Mouse (Mus musculus): ENCODE measurements around the gene Iltifb. TPM values are rescaled to one million over a fixed set of nuclear protein-coding genes. Genes with fewer than 3 reads are reported as not detected.
"Not testable (repeated sequence)": the region's sequence is repeated elsewhere in the genome, so short reads cannot be mapped to it uniquely, and the experiment has no call there.

The Iltifb gene
- polyA plus RNA-seq, 1 experiment from 2014 or later: not detected

- H3K36me3 ChIP-seq (ENCODE audit: control insufficient read depth, insufficient read depth, low read length); H3K4me3 ChIP-seq (replicated peaks; ENCODE audit: low read length); H3K9ac ChIP-seq (ENCODE audit: low read length); H3K4me1 ChIP-seq (ENCODE audit: control insufficient read depth, insufficient read depth, low read length); H3K9me3 ChIP-seq (replicated peaks; ENCODE audit: control insufficient read depth, low read length); H3K4me2 ChIP-seq (ENCODE audit: low read depth, low read length); ATAC-seq (ENCODE audit: insufficient read depth, low FRiP score); H3K27me3 ChIP-seq (ENCODE audit: control insufficient read depth, insufficient read depth, low read length); H3K27ac ChIP-seq (ENCODE audit: low read length): not testable (repeated sequence)
- 86% methylated on average over 1 of the region's 2 CpGs for WGBS
Measured at GRCm38 (mm10) chr10:118271416-118271815, 23.4 kb downstream of the Iltifb start.

GRCm38 (mm10) chr10:118268812-118269211, 26.0 kb downstream of the Iltifb start:
- H3K9me3 ChIP-seq (replicated peaks; ENCODE audit: control insufficient read depth, low read length); H3K4me1 ChIP-seq (ENCODE audit: control insufficient read depth, insufficient read depth, low read length); H3K9ac ChIP-seq (ENCODE audit: low read length); H3K27ac ChIP-seq (ENCODE audit: low read length); ATAC-seq (ENCODE audit: insufficient read depth, low FRiP score); H3K4me3 ChIP-seq (replicated peaks; ENCODE audit: low read length); H3K4me2 ChIP-seq (ENCODE audit: low read depth, low read length); H3K27me3 ChIP-seq (ENCODE audit: control insufficient read depth, insufficient read depth, low read length); H3K36me3 ChIP-seq (ENCODE audit: control insufficient read depth, insufficient read depth, low read length): not testable (repeated sequence)
- 20% methylated on average over 1 of the region's 8 CpGs for WGBS

DNA sequence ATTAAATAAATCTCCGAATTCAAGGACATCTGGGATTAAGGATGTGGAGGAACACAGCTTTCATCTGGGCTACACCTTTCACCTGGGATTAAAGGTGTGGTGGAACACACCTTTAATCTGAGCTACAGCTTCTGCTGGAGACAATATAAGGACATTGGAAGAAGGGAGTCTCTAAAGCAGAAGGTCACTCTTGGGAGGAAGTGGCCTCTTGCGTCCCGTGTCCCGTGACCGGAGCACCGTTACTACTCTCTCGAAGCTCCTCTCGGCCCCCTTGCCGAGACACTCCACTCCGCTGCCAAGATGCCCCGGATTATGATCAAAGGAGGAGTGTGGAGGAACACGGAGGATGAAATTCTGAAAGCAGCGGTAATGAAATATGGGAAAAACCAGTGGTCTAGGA, 36.5 kb downstream of the Iltifb start, which contains the start of gene Gm32802:
Gene Gm32802, plus strand, starts transcription at position 301 of the 400 bp plus-strand sequence.
- not testable (repeated sequence) for H3K9ac ChIP-seq (ENCODE audit: low read length); H3K27ac ChIP-seq (ENCODE audit: low read length); H3K4me2 ChIP-seq (ENCODE audit: low read depth, low read length); H3K36me3 ChIP-seq (ENCODE audit: control insufficient read depth, insufficient read depth, low read length); H3K9me3 ChIP-seq (replicated peaks; ENCODE audit: control insufficient read depth, low read length); ATAC-seq (ENCODE audit: insufficient read depth, low FRiP score); H3K27me3 ChIP-seq (ENCODE audit: control insufficient read depth, insufficient read depth, low read length); H3K4me1 ChIP-seq (ENCODE audit: control insufficient read depth, insufficient read depth, low read length); H3K4me3 ChIP-seq (replicated peaks; ENCODE audit: low read length)
- WGBS: no CpG with 5 or more reads among the region's 13 CpGs

DNA sequence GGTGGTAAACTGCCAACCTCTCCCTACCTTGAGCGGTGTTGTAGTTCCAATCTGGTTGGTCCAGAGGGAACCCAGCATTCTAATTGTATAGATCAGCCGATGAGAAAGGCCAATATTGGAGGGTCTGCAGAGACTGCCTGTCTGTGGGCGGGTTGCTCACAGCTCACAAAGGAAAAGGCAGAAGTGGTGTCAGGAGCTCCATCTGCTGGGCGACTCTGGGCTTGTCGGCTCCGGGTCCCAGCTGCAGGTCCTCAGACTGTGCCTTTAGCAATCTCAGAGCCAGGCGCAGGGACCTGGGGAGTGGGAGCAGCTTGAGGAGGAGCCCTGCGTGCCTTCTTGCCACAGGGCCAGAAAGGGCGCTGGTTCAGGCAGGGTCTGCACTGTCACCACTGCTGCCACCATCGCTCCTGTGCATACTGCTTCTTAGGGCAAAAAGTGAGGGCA, 44.0 kb downstream of the Iltifb start:
- 37% methylated on average over 10 of the region's 10 CpGs for WGBS
- Histone ChIP-seq H3K4me3 (replicated peaks; ENCODE audit: low read length) (no peak overlapping the region), H3K9me3 (replicated peaks; ENCODE audit: control insufficient read depth, low read length) (no peaks in the 10 kb centered on the region), H3K4me1 (ENCODE audit: control insufficient read depth, insufficient read depth, low read length) (no peaks in the 10 kb centered on the region), H3K27me3 (ENCODE audit: control insufficient read depth, insufficient read depth, low read length) (no peaks in the 10 kb centered on the region), H3K9ac (ENCODE audit: low read length) (no peak overlapping the region), H3K27ac (ENCODE audit: low read length) (no peak overlapping the region), H3K4me2 (ENCODE audit: low read depth, low read length) (no peak overlapping the region), H3K36me3 (ENCODE audit: control insufficient read depth, insufficient read depth, low read length) (no peaks in the 10 kb centered on the region)
- no peak for ATAC-seq (ENCODE audit: insufficient read depth, low FRiP score)

DNA sequence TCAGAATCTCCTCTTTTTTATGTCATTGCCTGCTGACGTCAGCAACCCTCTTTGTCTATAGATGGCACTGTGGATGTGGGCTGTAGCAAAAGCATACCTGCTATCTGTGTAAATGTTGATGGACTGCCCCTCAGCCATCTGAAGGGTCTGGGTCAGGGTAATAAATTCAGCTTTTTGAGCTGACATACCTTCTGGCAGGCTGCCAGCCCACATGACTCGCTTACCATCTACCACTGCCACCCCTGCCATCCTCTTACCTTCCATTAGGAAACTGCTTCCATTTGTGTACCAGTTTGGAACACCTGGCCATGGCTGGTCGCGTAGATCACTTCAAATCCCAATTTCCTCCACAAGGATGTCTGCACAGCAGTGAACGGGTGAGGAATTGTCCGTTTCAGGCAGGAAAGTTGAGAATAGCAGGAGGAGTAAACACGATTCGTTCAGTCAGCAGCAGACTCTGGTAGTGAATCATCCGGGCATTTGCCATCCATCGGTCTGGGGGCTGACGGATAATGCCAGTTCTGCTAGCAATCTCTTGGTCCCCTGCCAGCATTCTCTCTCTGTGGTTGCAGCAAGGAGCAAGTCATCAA, 45.7 kb downstream of the Iltifb start:
- not testable (repeated sequence) for H3K36me3 ChIP-seq (ENCODE audit: control insufficient read depth, insufficient read depth, low read length); H3K27ac ChIP-seq (ENCODE audit: low read length); H3K4me1 ChIP-seq (ENCODE audit: control insufficient read depth, insufficient read depth, low read length); ATAC-seq (ENCODE audit: insufficient read depth, low FRiP score); H3K9ac ChIP-seq (ENCODE audit: low read length); H3K27me3 ChIP-seq (ENCODE audit: control insufficient read depth, insufficient read depth, low read length); H3K4me3 ChIP-seq (replicated peaks; ENCODE audit: low read length); H3K9me3 ChIP-seq (replicated peaks; ENCODE audit: control insufficient read depth, low read length); H3K4me2 ChIP-seq (ENCODE audit: low read depth, low read length)
- 56% methylated on average over 11 of the region's 11 CpGs for whole genome bisulfite sequencing

DNA sequence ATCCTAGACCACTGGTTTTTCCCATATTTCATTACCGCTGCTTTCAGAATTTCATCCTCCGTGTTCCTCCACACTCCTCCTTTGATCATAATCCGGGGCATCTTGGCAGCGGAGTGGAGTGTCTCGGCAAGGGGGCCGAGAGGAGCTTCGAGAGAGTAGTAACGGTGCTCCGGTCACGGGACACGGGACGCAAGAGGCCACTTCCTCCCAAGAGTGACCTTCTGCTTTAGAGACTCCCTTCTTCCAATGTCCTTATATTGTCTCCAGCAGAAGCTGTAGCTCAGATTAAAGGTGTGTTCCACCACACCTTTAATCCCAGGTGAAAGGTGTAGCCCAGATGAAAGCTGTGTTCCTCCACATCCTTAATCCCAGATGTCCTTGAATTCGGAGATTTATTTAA, 54.2 kb downstream of the Iltifb start, which contains the start of gene Gm32717:
Gene Gm32717, minus strand, starts transcription at position 101 of the 400 bp plus-strand sequence.
- H3K9me3 ChIP-seq (replicated peaks; ENCODE audit: control insufficient read depth, low read length); H3K4me3 ChIP-seq (replicated peaks; ENCODE audit: low read length); H3K9ac ChIP-seq (ENCODE audit: low read length); H3K4me2 ChIP-seq (ENCODE audit: low read depth, low read length); H3K27ac ChIP-seq (ENCODE audit: low read length); H3K4me1 ChIP-seq (ENCODE audit: control insufficient read depth, insufficient read depth, low read length); ATAC-seq (ENCODE audit: insufficient read depth, low FRiP score); H3K27me3 ChIP-seq (ENCODE audit: control insufficient read depth, insufficient read depth, low read length); H3K36me3 ChIP-seq (ENCODE audit: control insufficient read depth, insufficient read depth, low read length): not testable (repeated sequence)
- WGBS: no CpG with 5 or more reads among the region's 13 CpGs

Other genes starting within 250 kb of the Iltifb start
- 15.2 and 17.9 TPM in 2 replicates for gene Mdm1, start 153.2 kb downstream of the Iltifb start, polyA plus RNA-seq (2015; fragmentation: Nextera tagmentation; extraction: Ambion mirVana)
- not detected in 2 replicates for gene Il22, start 90.1 kb downstream of the Iltifb start, polyA plus RNA-seq (2015; fragmentation: Nextera tagmentation; extraction: Ambion mirVana)
- not detected in 2 replicates for gene Gm32717, start 54.3 kb downstream of the Iltifb start, polyA plus RNA-seq (2015; fragmentation: Nextera tagmentation; extraction: Ambion mirVana)
- gene Gm32802, start 36.4 kb downstream of the Iltifb start, polyA plus RNA-seq (2015; fragmentation: Nextera tagmentation; extraction: Ambion mirVana): not detected in 2 replicates
- not detected in 2 replicates for gene Gm9040, start 31.9 kb upstream of the Iltifb start, polyA plus RNA-seq (2015; fragmentation: Nextera tagmentation; extraction: Ambion mirVana)
- gene Gm9044, start 37.4 kb upstream of the Iltifb start, polyA plus RNA-seq (2015; fragmentation: Nextera tagmentation; extraction: Ambion mirVana): not detected in 2 replicates
- 0.27 TPM in 1 of 2 replicates, not detected in the other for gene Gm9045, start 42.8 kb upstream of the Iltifb start, polyA plus RNA-seq (2015; fragmentation: Nextera tagmentation; extraction: Ambion mirVana)
- gene Gm9046, start 48.2 kb upstream of the Iltifb start, polyA plus RNA-seq (2015; fragmentation: Nextera tagmentation; extraction: Ambion mirVana): not detected in 2 replicates
- not detected in 2 replicates for gene Gm9048, start 53.6 kb upstream of the Iltifb start, polyA plus RNA-seq (2015; fragmentation: Nextera tagmentation; extraction: Ambion mirVana)
- 0.27 TPM in 1 of 2 replicates, not detected in the other for gene Gm9049, start 59.1 kb upstream of the Iltifb start, polyA plus RNA-seq (2015; fragmentation: Nextera tagmentation; extraction: Ambion mirVana)
- not detected in 2 replicates for gene Ifng, start 146.0 kb upstream of the Iltifb start, polyA plus RNA-seq (2015; fragmentation: Nextera tagmentation; extraction: Ambion mirVana)